Mouse (Mus musculus) urinary bladder, postnatal 4 days (tissue): Measurements from ENCODE around the gene Ube2q1.

ENCODE experiments used
- DNase-seq, 2 experiments: peaks; one replicate each; pipeline ENCODE4 v3.0.0; 2021 to 2022; ENCODE audit warnings: low spot score in 2 of 2

Ube2q1 gene

DNA sequence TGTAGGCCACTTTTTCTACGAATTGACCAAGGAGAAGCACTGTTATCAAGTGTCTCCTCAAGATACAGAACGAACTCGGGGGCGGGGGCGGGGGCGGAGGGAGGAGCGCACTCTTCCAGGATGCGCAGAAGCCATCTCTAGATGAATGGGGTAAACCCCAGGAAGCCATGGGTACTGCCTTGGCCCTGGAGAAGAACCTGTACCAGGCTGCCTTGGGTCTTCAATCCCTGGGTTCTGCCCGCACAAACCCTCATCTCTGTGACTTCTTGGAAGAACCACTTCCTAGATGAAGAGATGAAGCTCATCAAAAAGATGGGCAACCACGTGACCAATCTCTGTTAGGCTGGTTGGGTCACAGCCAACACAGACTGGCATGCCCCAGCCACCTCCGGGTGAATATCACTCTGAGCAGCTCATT lies 47.7 kb downstream of the Ube2q1 start:
- DNase-seq, result no peak

DNA sequence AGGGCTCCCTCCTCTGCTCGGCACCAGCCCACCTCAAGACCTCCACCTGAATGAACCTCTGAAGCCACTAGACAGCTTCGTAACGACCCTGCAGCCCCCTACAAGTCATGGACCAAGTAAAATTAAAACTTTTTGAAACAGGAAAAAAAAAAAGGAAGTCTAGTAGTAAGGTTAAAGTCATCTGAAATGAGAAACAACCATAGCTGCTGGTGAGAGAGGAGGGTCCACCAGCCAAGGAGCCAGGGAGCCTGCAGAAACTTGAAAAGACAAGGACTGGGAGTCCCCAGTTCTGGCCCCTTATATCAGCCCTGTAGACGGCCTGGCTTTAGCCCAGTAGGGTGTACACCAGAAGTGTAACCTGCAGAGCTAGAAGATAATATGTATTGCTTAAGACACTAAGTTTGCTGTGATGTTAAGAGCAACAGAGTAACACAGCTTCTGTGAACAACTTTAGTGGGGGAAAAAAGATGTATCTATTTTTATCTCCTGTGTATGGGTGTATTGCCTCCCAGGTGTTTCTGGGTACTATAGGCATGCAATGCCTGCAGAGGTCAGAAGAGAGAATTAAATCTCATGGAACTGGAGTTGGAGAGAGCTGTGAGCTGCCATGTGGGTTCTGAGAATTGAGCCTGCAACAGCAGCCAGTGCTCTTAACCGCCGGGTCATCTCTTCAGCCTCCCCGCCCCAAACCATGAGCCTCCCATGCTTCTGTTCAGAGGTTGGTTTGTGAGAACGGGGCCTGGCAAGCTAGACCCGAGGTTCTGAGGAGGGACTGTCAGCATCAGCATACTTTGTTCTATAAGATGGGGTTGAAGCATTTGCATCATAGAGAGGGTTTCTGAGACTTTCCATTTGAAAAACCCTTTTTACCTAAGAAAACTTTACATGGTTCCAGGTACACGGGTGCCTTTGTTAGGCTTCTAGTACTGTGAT lies 48.4 kb downstream of the Ube2q1 start:
- DNase-seq, result no peak

DNA sequence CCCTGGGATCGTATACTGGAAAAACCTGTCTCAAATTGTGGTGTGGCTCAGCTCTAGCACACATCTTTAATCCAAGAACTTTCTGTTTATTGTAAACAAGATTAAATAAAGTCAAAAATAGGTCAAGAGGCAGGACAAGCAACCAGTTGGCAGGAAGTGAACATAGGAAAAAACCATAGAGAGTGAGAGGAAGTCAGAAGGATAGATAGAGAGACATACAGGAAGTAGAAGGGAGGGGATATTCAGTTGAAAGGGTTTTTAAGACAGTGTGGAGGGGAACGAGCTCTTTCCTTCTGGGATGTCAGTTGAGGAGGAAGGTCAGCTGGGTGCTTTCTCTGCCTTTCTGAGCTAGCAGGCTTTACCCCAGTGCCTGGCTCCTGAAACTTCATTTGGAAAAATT lies 50.2 kb downstream of the Ube2q1 start:
- DNase-seq, result no peak

DNA sequence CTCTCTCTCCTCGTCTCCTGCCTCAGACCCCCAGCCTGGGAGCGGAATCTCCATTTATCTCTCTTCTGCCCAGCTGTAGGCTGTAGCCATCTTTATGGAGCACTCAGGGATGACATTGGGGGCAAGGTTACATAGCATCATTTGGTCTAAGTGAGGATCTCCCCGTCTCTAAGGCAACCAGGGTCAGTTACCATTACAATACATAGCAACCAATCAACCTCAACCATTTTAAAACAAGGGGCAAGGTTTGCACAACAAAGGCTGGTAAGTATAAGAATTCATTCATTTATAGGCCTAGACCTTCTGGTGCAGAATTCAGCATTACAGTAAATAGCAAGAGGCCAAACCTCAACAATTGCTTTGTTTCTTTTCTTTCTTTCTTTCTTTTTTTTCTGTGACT lies 52.9 kb downstream of the Ube2q1 start:
- no peak for DNase-seq

DNA sequence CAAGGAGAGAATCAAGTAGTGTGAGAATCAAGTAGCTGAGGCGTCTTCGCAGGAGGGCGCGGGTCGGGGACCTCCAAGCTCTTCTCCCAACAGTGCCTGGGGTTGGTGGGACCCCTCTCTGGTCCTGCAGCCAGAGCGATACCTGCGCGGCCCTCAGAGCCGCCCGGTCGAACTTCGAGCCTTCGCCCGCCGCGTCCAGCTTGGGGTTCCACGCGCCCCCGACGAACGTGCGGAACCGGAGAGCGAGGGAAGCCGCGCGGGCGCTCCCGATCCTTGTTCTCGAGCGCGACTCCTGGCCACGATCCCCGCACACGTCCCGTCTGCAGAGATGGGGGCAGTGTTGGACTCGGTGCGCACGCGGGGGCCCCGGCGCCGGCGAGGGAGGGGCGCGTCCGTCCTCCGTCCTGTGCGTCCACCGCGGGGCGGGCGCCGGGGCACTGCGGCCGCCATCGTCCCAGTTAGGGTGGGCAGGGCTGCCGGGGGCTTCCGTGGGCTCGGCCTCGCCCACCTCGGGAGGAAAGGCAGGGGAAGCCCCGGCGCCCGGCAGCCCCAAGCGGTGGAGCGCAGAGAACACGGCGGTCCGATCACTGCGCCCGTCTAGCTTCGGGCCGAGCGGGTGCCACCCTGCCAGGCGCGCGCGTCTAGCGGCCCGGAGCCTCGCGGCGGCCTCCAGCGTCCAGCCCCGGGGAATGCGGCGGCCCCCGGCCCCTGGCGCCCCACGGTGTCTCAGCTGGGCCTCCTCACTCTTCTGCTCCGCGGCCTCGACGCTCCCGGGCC lies 57.6 kb downstream of the Ube2q1 start, which contains the start of gene She:
Gene She (plus strand): TSS at position 556 of the 777 bp plus-strand sequence.
- DNase-seq, result no peak
